Mouse (Mus musculus) hindlimb bud, embryonic 11.5 days (tissue): ENCODE data around the gene Mndal.
"Not testable (repeated sequence)": the region's sequence is repeated elsewhere in the genome, so short reads cannot be mapped to it uniquely, and the experiment has no call there.

Experiments
- DNase-seq: peaks from one replicate; pipeline ENCODE4 v3.0.0-alpha.2; 2012; ENCODE audit warnings: low read depth, low spot score; ENCODE audit errors: extremely low spot score

Gene Mndal

DNA sequence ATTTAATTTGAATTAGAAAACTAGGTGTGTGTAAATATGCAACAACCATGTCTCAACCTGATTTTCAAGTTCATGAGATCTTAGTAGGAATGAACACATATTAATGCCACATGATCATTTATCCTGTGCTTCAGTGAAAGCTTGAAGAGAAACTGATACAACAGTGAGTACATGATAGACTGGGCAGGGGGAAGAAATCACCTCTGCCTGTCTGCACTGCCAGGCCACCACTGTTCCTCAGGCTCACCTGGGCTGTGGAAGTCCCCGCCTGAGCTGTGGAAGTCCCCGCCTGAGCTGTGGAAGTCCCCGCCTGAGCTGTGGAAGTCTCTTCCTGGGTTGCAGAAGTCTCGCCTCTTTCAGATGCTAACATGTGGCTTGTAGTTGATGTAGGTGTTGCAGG is 36.4 kb downstream of the Mndal start:
- not testable (repeated sequence) for DNase-seq

DNA sequence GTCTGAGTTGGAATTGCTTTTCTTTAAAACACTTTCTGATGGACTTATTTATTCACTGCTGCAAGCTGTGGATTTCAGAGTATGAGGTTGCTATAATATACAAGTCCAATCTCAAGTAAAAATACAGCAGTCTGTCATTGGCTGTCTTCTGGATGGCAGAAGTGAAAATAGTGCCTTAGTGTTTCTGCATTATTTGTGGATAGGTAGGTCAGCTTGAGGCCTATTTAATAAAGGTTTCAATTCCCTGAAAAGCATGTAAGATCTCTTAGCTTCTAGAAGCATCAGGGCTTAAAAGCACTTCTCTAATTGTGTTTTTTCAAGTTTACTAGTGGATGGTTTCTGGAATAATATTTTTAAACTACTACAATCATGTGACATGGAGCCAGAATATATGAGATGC is 52.5 kb downstream of the Mndal start:
- DNase-seq = not testable (repeated sequence)

- DNase-seq = not testable (repeated sequence)
Observed at GRCm38 (mm10) chr1:173887026-173887787, 55.1 kb downstream of the Mndal start.

DNA sequence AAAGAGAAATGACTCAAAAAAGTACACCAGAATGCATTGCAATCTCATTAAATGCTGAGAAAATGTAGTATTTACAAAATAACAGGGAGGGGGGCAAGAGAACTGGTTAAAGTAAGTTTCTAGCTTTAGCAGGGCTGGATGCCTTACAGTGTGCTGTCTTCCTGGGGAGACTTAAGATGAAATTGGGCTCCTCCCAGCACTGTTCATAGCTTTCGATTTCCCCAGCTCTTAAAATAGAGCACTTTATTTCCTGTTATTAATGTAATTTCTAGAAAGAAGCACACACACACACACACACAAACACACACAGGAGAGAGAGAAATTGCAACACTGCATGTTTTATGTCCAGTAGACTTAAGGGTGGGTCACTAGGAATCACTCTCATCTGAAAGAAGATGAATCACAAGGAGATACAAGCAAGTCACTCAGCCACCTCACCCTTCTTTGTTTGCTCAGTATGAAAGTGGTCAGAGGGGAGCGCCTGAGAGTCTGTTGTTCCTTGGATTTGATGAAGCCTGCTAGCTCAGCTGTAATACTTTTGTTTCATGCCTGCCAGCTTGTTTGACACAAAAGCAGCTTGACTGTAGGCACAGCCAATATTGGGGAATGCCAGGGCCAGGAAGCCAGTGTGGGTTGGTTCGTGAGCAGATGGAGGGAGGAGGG is 62.2 kb downstream of the Mndal start:
- DNase-seq = not testable (repeated sequence)

GRCm38 (mm10) chr1:173879225-173879987 is 62.9 kb downstream of the Mndal start:
- not testable (repeated sequence) for DNase-seq

DNA sequence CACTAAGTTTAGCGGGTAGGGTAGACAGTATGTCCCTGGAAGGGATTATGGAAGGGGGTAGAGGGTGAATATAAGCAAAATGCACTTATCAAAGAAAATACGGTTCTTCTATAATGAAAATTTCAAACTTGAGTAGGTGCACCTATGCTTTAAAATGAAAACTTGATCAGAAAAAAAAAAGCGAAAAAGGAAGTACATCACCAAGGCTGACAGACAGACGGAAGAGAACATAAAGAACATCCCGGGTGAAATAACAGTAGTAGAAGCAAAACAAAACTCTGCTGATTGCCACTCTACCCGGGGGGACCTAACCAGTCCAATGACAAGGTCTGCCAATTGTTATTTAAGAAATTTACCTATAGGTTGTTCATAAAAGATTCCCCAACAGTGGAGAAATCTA is 64.0 kb downstream of the Mndal start:
- not testable (repeated sequence) for DNase-seq

DNA sequence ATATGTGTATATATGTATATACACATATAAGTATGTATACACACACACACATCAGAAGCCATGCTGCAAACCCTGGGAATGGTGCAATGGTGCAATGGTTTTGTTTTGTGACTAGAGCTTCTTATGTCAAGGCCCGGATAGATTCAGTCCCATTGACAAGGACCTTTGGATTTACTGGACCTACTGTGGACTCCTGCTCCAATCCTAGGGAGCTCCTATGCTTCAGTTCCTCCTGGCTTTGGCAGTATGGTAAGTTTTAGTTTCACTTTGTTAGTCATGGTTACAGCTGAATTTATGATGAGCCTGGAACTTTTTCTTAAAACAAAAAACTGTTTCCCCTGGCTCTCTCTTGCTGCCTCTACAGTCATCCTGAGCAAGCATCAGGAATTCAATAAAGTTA is 65.2 kb downstream of the Mndal start:
- DNase-seq = not testable (repeated sequence)

- DNase-seq = not testable (repeated sequence)
Observed at GRCm38 (mm10) chr1:173868586-173868985, 73.7 kb downstream of the Mndal start.

DNA sequence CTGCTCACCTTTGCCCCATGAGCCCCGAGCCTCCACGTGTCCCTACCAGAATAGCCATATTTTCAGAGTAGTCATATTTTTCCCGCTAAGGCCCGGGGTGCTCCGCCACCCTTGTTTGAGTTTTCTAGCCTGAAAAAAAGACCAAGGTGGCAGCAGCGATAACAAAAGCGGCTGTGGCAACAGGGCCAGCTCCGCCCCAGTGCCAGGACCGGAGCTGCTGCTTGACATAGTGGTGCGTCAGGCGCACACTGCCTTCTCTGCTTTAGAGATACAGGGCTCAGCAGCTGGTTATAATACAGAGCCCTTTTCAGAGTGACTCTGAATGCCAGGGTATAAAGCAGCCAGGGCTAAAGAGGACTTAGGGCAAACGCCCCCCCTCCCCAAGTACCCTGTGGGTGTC is 75.8 kb downstream of the Mndal start:
- no peak for DNase-seq

DNA sequence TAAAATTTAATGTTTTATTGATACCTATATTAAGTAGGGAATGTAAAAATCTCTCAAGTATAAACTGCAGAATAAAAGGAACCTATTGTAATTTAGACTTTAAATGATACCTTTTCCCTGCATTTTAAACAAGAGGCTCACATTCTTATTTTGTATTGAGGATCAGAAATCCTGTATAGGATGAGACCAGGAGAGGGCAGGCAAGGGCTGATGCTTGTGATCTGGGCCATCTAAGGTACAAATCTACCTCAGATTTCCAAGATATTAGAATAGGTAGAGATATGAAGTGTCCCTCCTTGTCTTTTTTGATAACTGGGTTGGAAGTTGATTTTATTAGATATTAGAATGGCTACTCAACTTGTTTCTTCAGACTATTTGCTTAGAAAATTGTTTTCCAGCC is 88.6 kb downstream of the Mndal start:
- DNase-seq = not testable (repeated sequence)

DNA sequence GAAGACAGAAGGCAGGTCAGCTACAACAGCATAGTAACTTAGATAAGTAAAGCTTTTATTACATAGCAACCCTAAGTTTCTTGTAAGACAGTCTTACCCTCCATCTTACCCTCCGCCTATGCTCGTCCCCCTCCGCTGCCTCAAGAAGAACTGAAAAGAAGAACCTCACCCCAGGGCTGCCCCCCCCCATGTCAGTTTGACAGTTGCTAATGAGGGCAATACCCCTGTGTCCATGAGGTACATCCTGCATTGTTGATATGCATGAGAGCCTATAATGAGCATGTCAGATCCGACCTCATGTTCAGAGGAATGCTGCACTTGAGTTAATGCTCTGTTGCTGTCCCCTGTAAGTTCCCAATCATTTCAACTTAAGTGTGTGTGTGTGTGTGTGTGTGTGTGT is 89.4 kb downstream of the Mndal start:
- not testable (repeated sequence) for DNase-seq

- DNase-seq = not testable (repeated sequence)
Observed at GRCm38 (mm10) chr1:173846193-173846592, 96.1 kb downstream of the Mndal start.

GRCm38 (mm10) chr1:173844754-173845153 is 97.5 kb downstream of the Mndal start:
- DNase-seq = no peak

GRCm38 (mm10) chr1:173821481-173821803 is 120.8 kb downstream of the Mndal start:
- DNase-seq = not testable (repeated sequence)

GRCm38 (mm10) chr1:173820794-173821480 is 121.4 kb downstream of the Mndal start:
- not testable (repeated sequence) for DNase-seq

DNA sequence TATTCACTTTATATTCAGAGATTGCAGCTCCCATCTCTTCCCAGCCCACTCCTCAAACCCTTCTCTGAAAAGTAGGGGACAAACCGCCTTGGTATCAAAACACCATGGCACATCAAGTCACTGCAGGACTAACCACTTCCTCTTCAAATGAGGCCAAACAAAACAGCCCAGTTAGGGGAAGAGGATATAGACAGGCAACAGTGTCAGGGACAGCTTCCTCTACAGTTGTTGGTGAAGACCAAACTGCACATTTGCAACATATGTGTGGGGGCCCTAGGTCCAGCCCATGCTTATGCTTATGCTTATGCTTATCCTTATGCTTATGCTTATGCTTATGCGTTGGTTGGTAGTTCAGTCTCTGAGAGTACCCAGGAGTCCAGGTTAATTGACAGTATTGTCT is 133.0 kb downstream of the Mndal start:
- DNase-seq = not testable (repeated sequence)

- not testable (repeated sequence) for DNase-seq
Observed at GRCm38 (mm10) chr1:173802689-173803281, 139.5 kb downstream of the Mndal start.

DNA sequence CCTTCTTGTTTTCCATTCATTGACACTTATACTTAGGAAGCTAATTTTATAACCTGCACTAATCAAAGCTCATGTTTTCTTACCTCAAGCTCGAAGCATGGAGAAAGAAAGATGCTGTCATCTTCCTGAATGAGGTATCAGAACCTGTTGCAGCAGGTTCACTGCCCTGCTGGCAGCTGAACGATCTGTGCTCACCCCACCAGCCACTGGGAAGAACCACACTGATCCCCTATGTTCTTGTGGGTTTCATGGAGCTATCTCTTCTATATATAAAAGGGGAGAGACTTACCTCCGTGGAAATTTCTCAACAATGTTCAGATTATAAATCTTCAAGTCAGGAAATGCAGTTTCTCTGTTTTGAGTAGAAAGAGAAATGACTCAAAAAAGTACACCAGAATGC is 140.1 kb downstream of the Mndal start:
- DNase-seq = not testable (repeated sequence)

- DNase-seq = not testable (repeated sequence)
Observed at GRCm38 (mm10) chr1:173801791-173802190, 140.5 kb downstream of the Mndal start.
